Mouse (Mus musculus) kidney, embryonic 16.5 days (tissue): ENCODE results near the gene Gm11554. TPM values are rescaled to one million over a fixed set of nuclear protein-coding genes. Genes with fewer than 3 reads are reported as not detected.
"Not testable (repeated sequence)": the region's sequence is repeated elsewhere in the genome, so short reads cannot be mapped to it uniquely, and the experiment has no call there.

Source experiments
- ATAC-seq: fragments of 200-750 bp; cut with Nextera tagmentation; 2 replicates; pipeline ENCODE4 v1.8.0; 2017; ENCODE audit warnings: moderate TSS enrichment; ENCODE audit not compliant: low FRiP score, low TSS enrichment
- H3K27ac ChIP-seq: fragments of 300-500 bp; sonication (generic); 2 replicates; pipeline ENCODE4 v1.5.1; 2014; ENCODE audit warnings: low read length
- H3K27me3 ChIP-seq: fragments of 300-500 bp; sonication (generic); 2 replicates; pipeline ENCODE4 v1.6.1; 2014; ENCODE audit warnings: low read length, control low read depth, mixed read lengths; ENCODE audit not compliant: insufficient read depth
- H3K36me3 ChIP-seq: fragments of 300-500 bp; sonication (generic); 2 replicates; pipeline ENCODE4 v1.6.1; 2014; ENCODE audit warnings: low read length, control low read depth, mixed read lengths; ENCODE audit not compliant: insufficient read depth
- H3K4me1 ChIP-seq: fragments of 300-500 bp; sonication (generic); 2 replicates; pipeline ENCODE4 v1.6.1; 2014; ENCODE audit warnings: low read length, control low read depth, mixed read lengths; ENCODE audit not compliant: insufficient read depth
- H3K4me2 ChIP-seq: fragments of 300-500 bp; sonication (generic); replicated peaks from 2 replicates; pipeline ENCODE4 v1.6.1; 2014; ENCODE audit warnings: low read depth, low read length
- H3K4me3 ChIP-seq: fragments of 300-500 bp; sonication (generic); 2 replicates; pipeline ENCODE4 v1.5.1; 2014; ENCODE audit warnings: mild to moderate bottlenecking, low read length
- H3K9ac ChIP-seq: fragments of 300-500 bp; sonication (generic); replicated peaks from 2 replicates; pipeline ENCODE4 v1.6.1; 2014; ENCODE audit warnings: low read length
- H3K9me3 ChIP-seq: fragments of 300-500 bp; sonication (generic); 2 replicates; pipeline ENCODE4 v1.6.1; 2016; ENCODE audit warnings: low read length, control low read depth
- WGBS: fragments of 180-500 bp; shearing (Covaris S2); extraction: QIAGEN DNeasy Blood & Tissue Kit; methylation state at CpG from one replicate; pipeline ENCODE4 v1.1.7; 2014; 5-methylcytosine and 5-hydroxymethylcytosine counted together
- polyA plus RNA-seq: library from polyadenylated mRNA; unstranded; fragments of >200 nt; fragmentation: Nextera tagmentation; extraction: Ambion mirVana; gene quantifications from 2 replicates; pipeline ENCODE4 v1.2.1, GENCODE M21; 2015

Gm11554 gene
- polyA plus RNA-seq, 1 experiment from 2014 or later: not detected

DNA sequence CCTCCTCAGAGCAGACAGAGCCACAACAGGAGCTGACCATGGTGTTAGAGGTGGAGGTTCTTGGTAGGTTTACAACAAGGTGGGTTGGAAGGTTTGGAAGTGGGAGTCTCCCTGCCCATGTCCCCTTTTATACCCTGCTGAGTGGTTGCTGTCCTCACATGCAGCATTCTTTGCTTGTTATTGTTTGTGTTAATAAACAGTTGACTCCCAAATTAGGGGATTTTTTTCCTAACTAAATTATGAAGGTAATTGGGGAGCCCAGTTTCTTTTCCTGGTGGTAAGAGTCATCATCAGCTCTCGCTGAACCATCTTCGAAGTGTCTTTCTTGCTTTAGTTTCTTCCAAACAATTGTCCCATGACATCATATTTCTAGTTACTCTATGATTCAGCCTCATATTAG, 23.6 kb downstream of the Gm11554 start, which contains the start of gene Krtap4-8:
Gene Krtap4-8 (minus strand): TSS at position 101 of the 400 bp plus-strand sequence.
- no peaks in the 10 kb centered on the region for H3K9me3 ChIP-seq
- H3K36me3 ChIP-seq: no peaks in the 10 kb centered on the region
- H3K9ac ChIP-seq: no peak within 1 kb of the TSS
- WGBS: 95% methylated on average over 2 of the region's 2 CpGs
- no peak for ATAC-seq
- no peak within 1 kb of the TSS for H3K27ac ChIP-seq
- H3K27me3 ChIP-seq: no peaks in the 10 kb centered on the region
- H3K4me2 ChIP-seq: no peak within 1 kb of the TSS
- peaks cover 3% of the 10 kb centered on the region; the same call in 1 of the 2 replicates for H3K4me1 ChIP-seq
- H3K4me3 ChIP-seq: no peak within 1 kb of the TSS

DNA sequence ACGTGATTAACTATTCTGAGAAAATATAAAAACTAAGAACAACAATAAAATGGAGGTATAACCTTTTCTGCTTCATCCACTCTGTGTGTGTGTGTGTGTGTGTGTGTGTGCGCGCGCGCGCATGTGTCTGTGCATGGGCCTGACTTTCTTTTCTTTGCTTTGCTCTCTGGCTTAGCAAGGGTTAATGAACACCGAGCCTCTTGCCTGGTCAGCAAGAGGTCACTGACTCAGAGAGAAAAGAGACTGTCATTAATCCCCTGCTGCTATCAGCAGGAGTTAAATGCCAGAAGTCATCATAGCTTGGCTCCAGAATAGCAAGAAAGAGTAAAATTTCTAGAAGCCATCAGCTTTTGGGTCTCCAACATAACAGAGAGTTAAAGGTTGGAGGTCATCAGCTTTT, 25.8 kb downstream of the Gm11554 start:
- no peak for ATAC-seq
- Histone ChIP-seq H3K27ac (no peak overlapping the region), H3K4me3 (no peak overlapping the region), H3K36me3 (no peaks in the 10 kb centered on the region), H3K27me3 (no peaks in the 10 kb centered on the region), H3K9ac (no peak overlapping the region), H3K4me1 (peaks cover 3% of the 10 kb centered on the region; the same call in 1 of the 2 replicates), H3K4me2 (no peak overlapping the region), H3K9me3 (no peaks in the 10 kb centered on the region)
- WGBS: 62% methylated on average over 7 of the region's 7 CpGs

DNA sequence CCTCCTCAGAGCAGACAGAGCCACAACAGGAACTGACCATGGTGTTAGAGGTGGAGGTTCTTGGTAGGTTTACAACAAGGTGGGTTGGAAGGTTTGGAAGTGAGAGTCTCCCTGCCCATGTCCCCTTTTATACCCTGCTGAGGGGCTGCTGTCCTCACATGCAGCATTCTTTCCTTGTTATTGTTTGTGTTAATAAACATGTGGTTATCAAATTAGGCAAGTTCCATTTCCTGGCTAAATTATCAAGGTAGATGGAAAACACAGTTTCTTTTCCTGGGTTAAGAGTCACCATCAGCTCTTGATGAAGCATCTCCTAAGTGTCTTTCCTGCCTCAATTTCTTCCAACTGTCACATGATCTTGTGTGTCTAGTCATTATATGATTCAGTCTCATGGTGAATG, 31.4 kb downstream of the Gm11554 start, which contains the start of gene Gm11595:
Gene Gm11595 (minus strand): TSS at position 101 of the 400 bp plus-strand sequence.
- not testable (repeated sequence) for H3K36me3 ChIP-seq, H3K4me2 ChIP-seq, H3K9ac ChIP-seq, H3K9me3 ChIP-seq, H3K27ac ChIP-seq, ATAC-seq, H3K27me3 ChIP-seq, H3K4me1 ChIP-seq, H3K4me3 ChIP-seq

GRCm38 (mm10) chr11:99768410-99768809, 35.8 kb downstream of the Gm11554 start:
- Histone ChIP-seq H3K27me3 (no peaks in the 10 kb centered on the region), H3K36me3 (no peaks in the 10 kb centered on the region), H3K9me3 (no peaks in the 10 kb centered on the region), H3K4me3 (no peak overlapping the region), H3K4me1 (no peaks in the 10 kb centered on the region), H3K4me2 (no peak overlapping the region), H3K9ac (no peak overlapping the region), H3K27ac (no peak overlapping the region)
- WGBS: 70% methylated on average over 2 of the region's 2 CpGs
- ATAC-seq: no peak

- Histone ChIP-seq H3K36me3 (no peaks in the 10 kb centered on the region), H3K27ac (no peak overlapping the region), H3K4me2 (no peak overlapping the region), H3K9me3 (no peaks in the 10 kb centered on the region), H3K4me3 (no peak overlapping the region), H3K4me1 (no peaks in the 10 kb centered on the region), H3K9ac (no peak overlapping the region), H3K27me3 (no peaks in the 10 kb centered on the region)
- ATAC-seq: no peak
- 82% methylated on average over 1 of the region's 1 CpGs for WGBS
Observed at GRCm38 (mm10) chr11:99758877-99759276, 45.4 kb downstream of the Gm11554 start.

Other genes with a start within 250 kb of the Gm11554 start
- not detected in 2 replicates for gene Krtap3-2, start 247.6 kb downstream of the Gm11554 start, polyA plus RNA-seq
- not detected in 2 replicates for gene Gm11939, start 245.0 kb downstream of the Gm11554 start, polyA plus RNA-seq
- gene Krtap3-1, start 237.8 kb downstream of the Gm11554 start, polyA plus RNA-seq: not detected in 2 replicates
- gene Krtap1-5, start 223.4 kb downstream of the Gm11554 start, polyA plus RNA-seq: not detected in 2 replicates
- not detected in 2 replicates for gene Krtap1-4, start 220.8 kb downstream of the Gm11554 start, polyA plus RNA-seq
- not detected in 2 replicates for gene Krtap1-3, start 213.1 kb downstream of the Gm11554 start, polyA plus RNA-seq
- gene Krtap9-3, start 206.3 kb downstream of the Gm11554 start, polyA plus RNA-seq: not detected in 2 replicates
- not detected in 2 replicates for gene Gm11938, start 201.1 kb downstream of the Gm11554 start, polyA plus RNA-seq
- not detected in 2 replicates for gene Gm11937, start 194.3 kb downstream of the Gm11554 start, polyA plus RNA-seq
- not detected in 2 replicates for gene Krtap2-4, start 189.6 kb downstream of the Gm11554 start, polyA plus RNA-seq
- not detected in 2 replicates for gene Gm11562, start 184.0 kb downstream of the Gm11554 start, polyA plus RNA-seq
- not detected in 2 replicates for gene Krtap4-1, start 176.2 kb downstream of the Gm11554 start, polyA plus RNA-seq
- not detected in 2 replicates for gene Krtap4-2, start 169.4 kb downstream of the Gm11554 start, polyA plus RNA-seq
- not detected in 2 replicates for gene Krtap4-7, start 160.4 kb downstream of the Gm11554 start, polyA plus RNA-seq
- not detected in 2 replicates for gene Gm11555, start 154.2 kb downstream of the Gm11554 start, polyA plus RNA-seq
- not detected in 2 replicates for gene Gm11563, start 145.5 kb downstream of the Gm11554 start, polyA plus RNA-seq
- not detected in 2 replicates for gene Krtap4-6, start 138.5 kb downstream of the Gm11554 start, polyA plus RNA-seq
- gene Gm14190, start 113.7 kb downstream of the Gm11554 start, polyA plus RNA-seq: not detected in 2 replicates
- not detected in 2 replicates for gene Gm14180, start 70.2 kb downstream of the Gm11554 start, polyA plus RNA-seq
- not detected in 2 replicates for gene Gm11595, start 31.5 kb downstream of the Gm11554 start, polyA plus RNA-seq
- not detected in 2 replicates for gene Krtap4-8, start 23.7 kb downstream of the Gm11554 start, polyA plus RNA-seq
- gene Krtap4-9, start 19.2 kb downstream of the Gm11554 start, polyA plus RNA-seq: not detected in 2 replicates
- not detected in 2 replicates for gene Gm11596, start 11.0 kb downstream of the Gm11554 start, polyA plus RNA-seq
- gene Gm11569, start 5.5 kb downstream of the Gm11554 start, polyA plus RNA-seq: not detected in 2 replicates
- gene Krtap4-13, start 5.4 kb upstream of the Gm11554 start, polyA plus RNA-seq: not detected in 2 replicates
- not detected in 2 replicates for gene Gm11564, start 11.2 kb upstream of the Gm11554 start, polyA plus RNA-seq
- gene 2300003K06Rik, start 33.6 kb upstream of the Gm11554 start, polyA plus RNA-seq: not detected in 2 replicates
- gene Krtap4-16, start 47.2 kb upstream of the Gm11554 start, polyA plus RNA-seq: not detected in 2 replicates
- not detected in 2 replicates for gene Gm11568, start 53.5 kb upstream of the Gm11554 start, polyA plus RNA-seq
- not detected in 2 replicates for gene Gm11559, start 60.0 kb upstream of the Gm11554 start, polyA plus RNA-seq
- gene Krtap9-1, start 68.9 kb upstream of the Gm11554 start, polyA plus RNA-seq: not detected in 2 replicates
- not detected in 2 replicates for gene Gm11567, start 74.7 kb upstream of the Gm11554 start, polyA plus RNA-seq
- not detected in 2 replicates for gene Krtap31-1, start 103.5 kb upstream of the Gm11554 start, polyA plus RNA-seq
- not detected in 2 replicates for gene Gm11565, start 110.3 kb upstream of the Gm11554 start, polyA plus RNA-seq
- not detected in 2 replicates for gene Krtap31-2, start 131.8 kb upstream of the Gm11554 start, polyA plus RNA-seq
- gene Krtap9-5, start 144.0 kb upstream of the Gm11554 start, polyA plus RNA-seq: not detected in 2 replicates
- not detected in 2 replicates for gene Krtap29-1, start 174.6 kb upstream of the Gm11554 start, polyA plus RNA-seq
- not detected in 2 replicates for gene Krtap16-1, start 182.2 kb upstream of the Gm11554 start, polyA plus RNA-seq
- not detected in 2 replicates for gene Krtap17-1, start 189.5 kb upstream of the Gm11554 start, polyA plus RNA-seq
- gene Krt33a, start 211.8 kb upstream of the Gm11554 start, polyA plus RNA-seq: not detected in 2 replicates
- 0.10 TPM in 1 of 2 replicates, not detected in the other for gene Krt33b, start 225.4 kb upstream of the Gm11554 start, polyA plus RNA-seq
- gene Krt34, start 237.1 kb upstream of the Gm11554 start, polyA plus RNA-seq: not detected in 2 replicates
- not detected in 2 replicates for gene Krt31, start 246.1 kb upstream of the Gm11554 start, polyA plus RNA-seq